In the genomic region with DNA sequence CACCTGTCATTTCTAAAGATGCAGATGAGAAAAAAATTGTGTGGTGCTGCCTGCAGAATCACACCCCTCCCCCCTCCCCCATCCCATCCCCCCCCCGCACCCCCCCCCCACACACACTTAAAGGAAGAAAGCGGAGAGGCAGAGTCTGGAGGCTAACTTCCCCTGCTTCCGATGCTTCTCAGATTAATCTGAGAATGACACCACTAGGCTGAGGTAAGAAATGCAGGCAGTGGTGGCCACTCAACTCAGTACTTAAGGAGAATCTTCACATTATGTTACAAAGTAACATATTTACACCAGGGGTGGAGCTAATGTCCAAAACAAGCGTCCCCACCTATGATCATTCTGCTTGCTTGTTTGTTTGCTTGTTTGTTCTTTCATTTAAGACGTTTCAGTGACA, we compare ENCODE assay signal across 18 mouse cellular contexts.
DNase-seq lines count a peak whose midpoint lies in the region; ATAC-seq and TF ChIP-seq lines count a peak whose summit lies in the region.
"Had no signal": no experiment of that assay in that cellular context is flagged by ENCODE, and none has a peak within 500 bp of the region (broad histone marks: within the 10 kb centered on the region; RNA-seq: fewer than 3 reads in every experiment).

No protein-coding gene starts in this region.

- H3K27ac ChIP-seq in kidney, postnatal 0 days, result no peak overlapping the region
- H3K27ac ChIP-seq in thymus, adult 2 months (ENCODE audit: control insufficient read depth, insufficient read depth, low read length), result no peak overlapping the region
- H3K27ac ChIP-seq in cortical plate, adult 2 months (ENCODE audit: insufficient read depth, low read length), result no peak overlapping the region
- H3K27ac ChIP-seq: heart, embryonic 10.5 days; hindbrain, embryonic 15.5 days; limb, embryonic 12.5 days; liver, embryonic 15.5 days; macrophage; neural tube, embryonic 13.5 days had no signal

- WGBS in kidney, postnatal 0 days, result 34% methylated on average over 5 of the region's 5 CpGs
- 14% methylated on average over 4 of the region's 5 CpGs for WGBS in thymus, adult 2 months

- DNase-seq in kidney, postnatal 0 days (ENCODE audit: low spot score), result peak; percentile 56
- DNase-seq in kidney, postnatal 25 days, result no peak
- peak; percentile 21 for DNase-seq in thymus, adult 2 months
- DNase-seq in thymus, adult 18-20 months, result no peak
- no peak for DNase-seq in adrenal gland, adult 18-20 months (ENCODE audit: low spot score in 2 of 2)
- DNase-seq in right cerebral cortex, postnatal 36 days (ENCODE audit: low spot score in 2 of 2), result no peak
- DNase-seq: cerebellum, adult 11-12 months; heart, postnatal 14 days; kidney, adult 8-10 months had no signal

- no peak overlapping the region for H3K4me2 ChIP-seq in kidney, postnatal 0 days (ENCODE audit: low read length)
- H3K4me2 ChIP-seq: hindbrain, embryonic 15.5 days; limb, embryonic 12.5 days; liver, embryonic 15.5 days; neural tube, embryonic 13.5 days had no signal

- ATAC-seq in kidney, postnatal 0 days (replicated peaks; ENCODE audit: low FRiP score, low read depth), result no peak
- ATAC-seq: forebrain, embryonic 14.5 days; Patski had no signal

- no peak for TF ChIP-seq POLR2A in thymus, adult 2 months (IDR thresholded peaks at IDR 0.05; ENCODE audit: control insufficient read depth, extremely low read depth, insufficient read depth, low read length, poor library complexity)
- TF ChIP-seq POLR2A in cortical plate, adult 2 months (IDR thresholded peaks at IDR 0.05; ENCODE audit: extremely low read depth, insufficient read depth, low read length), result no peak

- no peaks in the 10 kb centered on the region for H3K27me3 ChIP-seq in kidney, postnatal 0 days (ENCODE audit: insufficient read depth, low read length)
- H3K27me3 ChIP-seq in thymus, adult 2 months (ENCODE audit: control insufficient read depth, insufficient read depth, low read length), result no peaks in the 10 kb centered on the region
- H3K27me3 ChIP-seq: Patski had no signal

- no peak overlapping the region for H3K4me3 ChIP-seq in kidney, postnatal 0 days (replicated peaks; ENCODE audit: low read depth, low read length)
- no peak overlapping the region for H3K4me3 ChIP-seq in thymus, adult 2 months (ENCODE audit: control insufficient read depth, insufficient read depth, low read length)
- H3K4me3 ChIP-seq in cortical plate, adult 2 months (ENCODE audit: insufficient read depth, low read length), result no peak overlapping the region
- H3K4me3 ChIP-seq: heart, embryonic 10.5 days; hindbrain, embryonic 15.5 days; limb, embryonic 12.5 days; liver, embryonic 15.5 days; neural tube, embryonic 13.5 days had no signal

- no peaks in the 10 kb centered on the region; the same call in 1 of the 2 replicates for H3K4me1 ChIP-seq in kidney, postnatal 0 days (replicated peaks; ENCODE audit: insufficient read depth, low read length)
- peaks cover 26% of the 10 kb centered on the region for H3K4me1 ChIP-seq in thymus, adult 2 months (replicated peaks; ENCODE audit: control insufficient read depth, insufficient read depth, low read length)
- no peaks in the 10 kb centered on the region for H3K4me1 ChIP-seq in cortical plate, adult 2 months (ENCODE audit: control insufficient read depth, insufficient read depth, low read length)
- H3K4me1 ChIP-seq: liver, embryonic 15.5 days had no signal

- no peaks in the 10 kb centered on the region for H3K36me3 ChIP-seq in kidney, postnatal 0 days (ENCODE audit: insufficient read depth, low read length)
- no peaks in the 10 kb centered on the region for H3K36me3 ChIP-seq in thymus, adult 2 months (ENCODE audit: control insufficient read depth, insufficient read depth, low read length)
- H3K36me3 ChIP-seq: heart, embryonic 10.5 days; hindbrain, embryonic 15.5 days; limb, embryonic 12.5 days; liver, embryonic 15.5 days; neural tube, embryonic 13.5 days had no signal

- peak; percentile 29; the same call in 1 of the 2 replicates for TF ChIP-seq CTCF in kidney, postnatal 0 days (IDR thresholded peaks at IDR 0.05; ENCODE audit: low read depth)
- TF ChIP-seq CTCF in thymus, adult 2 months (IDR thresholded peaks at IDR 0.05; ENCODE audit: borderline replicate concordance, control insufficient read depth, extremely low read depth, insufficient read depth, low read length, poor library complexity), result no peak
- 0 out of 2 replicates have a peak, but pooled peaks have one; percentile 19 for TF ChIP-seq CTCF in cortical plate, adult 2 months (IDR thresholded peaks at IDR 0.05; ENCODE audit: extremely low read depth, insufficient read depth, low read length)

- H3K9ac ChIP-seq in kidney, postnatal 0 days (ENCODE audit: low read depth, low read length), result no peak overlapping the region
- H3K9ac ChIP-seq: hindbrain, embryonic 15.5 days; limb, embryonic 12.5 days; liver, embryonic 15.5 days; neural tube, embryonic 13.5 days had no signal

- H3K9me3 ChIP-seq in kidney, postnatal 0 days (replicated peaks; ENCODE audit: low read length), result no peaks in the 10 kb centered on the region
- H3K9me3 ChIP-seq: heart, embryonic 10.5 days; hindbrain, embryonic 15.5 days; limb, embryonic 12.5 days; liver, embryonic 15.5 days; neural tube, embryonic 13.5 days had no signal

Comparison
In these comparisons a context has a peak if more than half of its experiments do, and no peak if none do; other contexts are left out.
1. DNase-seq: peak in kidney, postnatal 0 days (single experiment) and thymus, adult 2 months (single experiment); none in kidney, postnatal 25 days (0 of 2), thymus, adult 18-20 months (0 of 2), adrenal gland, adult 18-20 months (0 of 2) and right cerebral cortex, postnatal 36 days (0 of 2).